In the genomic region with DNA sequence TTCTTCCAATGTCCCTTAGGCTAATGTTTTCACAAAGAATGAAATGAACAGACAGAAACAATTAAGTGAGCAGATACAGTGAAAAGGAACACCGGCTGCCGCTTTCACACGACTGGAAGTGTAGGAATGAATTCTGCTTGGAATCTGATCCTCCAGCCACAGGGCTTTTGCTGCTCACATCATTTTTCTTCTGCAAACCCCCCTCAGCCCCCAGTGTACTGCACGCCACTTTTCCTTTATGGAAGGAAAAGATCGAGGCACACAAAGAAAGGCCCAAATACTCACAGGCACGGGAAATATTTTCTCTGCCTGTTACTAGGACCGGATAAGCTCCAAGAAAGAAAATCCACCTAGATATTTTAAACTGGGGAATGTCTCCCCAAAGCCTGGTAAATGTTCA, we compare ENCODE assay signal across 11 mouse cellular contexts.
DNase-seq lines count a peak whose midpoint lies in the region; ATAC-seq lines count a peak whose summit lies in the region.
"Had no signal": no experiment of that assay in that cellular context is flagged by ENCODE, and none has a peak within 500 bp of the region (broad histone marks: within the 10 kb centered on the region; RNA-seq: fewer than 3 reads in every experiment).

No protein-coding gene starts in this region.

- no peak overlapping the region for H3K4me3 ChIP-seq in heart, embryonic 10.5 days
- no peak overlapping the region for H3K4me3 ChIP-seq in heart, embryonic 12.5 days
- H3K4me3 ChIP-seq in forebrain, embryonic 15.5 days, result no peak overlapping the region
- H3K4me3 ChIP-seq in limb, embryonic 11.5 days (ENCODE audit: low read depth, low read length), result no peak overlapping the region
- H3K4me3 ChIP-seq in stomach, embryonic 14.5 days (ENCODE audit: low read depth, low read length), result no peak overlapping the region

- WGBS in heart, embryonic 10.5 days, result 63% methylated on average over 7 of the region's 7 CpGs
- WGBS in heart, embryonic 12.5 days, result 55% methylated on average over 7 of the region's 7 CpGs
- 11% methylated on average over 7 of the region's 7 CpGs for WGBS in forebrain, embryonic 15.5 days
- WGBS in limb, embryonic 11.5 days, result 22% methylated on average over 7 of the region's 7 CpGs
- WGBS in stomach, embryonic 14.5 days, result 26% methylated on average over 7 of the region's 7 CpGs

- no peaks in the 10 kb centered on the region for H3K27me3 ChIP-seq in heart, embryonic 10.5 days (ENCODE audit: insufficient read depth, poor library complexity, severe bottlenecking)
- H3K27me3 ChIP-seq in heart, embryonic 12.5 days (replicated peaks), result no peaks in the 10 kb centered on the region
- H3K27me3 ChIP-seq in forebrain, embryonic 15.5 days, result no peaks in the 10 kb centered on the region
- H3K27me3 ChIP-seq in limb, embryonic 11.5 days (ENCODE audit: control insufficient read depth, insufficient read depth, low read length), result no peaks in the 10 kb centered on the region
- no peaks in the 10 kb centered on the region for H3K27me3 ChIP-seq in stomach, embryonic 14.5 days (ENCODE audit: control insufficient read depth, insufficient read depth, low read length)

- H3K27ac ChIP-seq in heart, embryonic 10.5 days, result 0 out of 2 replicates have a peak overlapping the region, but pooled peaks have one; percentile 75
- H3K27ac ChIP-seq in heart, embryonic 12.5 days (ENCODE audit: poor library complexity, severe bottlenecking), result no peak overlapping the region
- H3K27ac ChIP-seq in forebrain, embryonic 15.5 days (replicated peaks), result peak overlapping the region; percentile 96
- H3K27ac ChIP-seq in limb, embryonic 11.5 days (replicated peaks; ENCODE audit: low read depth, low read length), result peak overlapping the region; percentile 80
- H3K27ac ChIP-seq in stomach, embryonic 14.5 days (ENCODE audit: low read length), result peak overlapping the region; percentile 78
- H3K27ac ChIP-seq: macrophage had no signal

- ATAC-seq in heart, embryonic 12.5 days (ENCODE audit: insufficient number of reproducible peaks, low FRiP score), result no peak
- ATAC-seq in forebrain, embryonic 15.5 days (replicated peaks), result no peak
- ATAC-seq in limb, embryonic 11.5 days (ENCODE audit: insufficient number of reproducible peaks, low FRiP score, low TSS enrichment, low read depth), result no peak
- no peak for ATAC-seq in stomach, embryonic 14.5 days (ENCODE audit: insufficient number of reproducible peaks, insufficient read depth, low FRiP score, low read depth)

- no peak overlapping the region for H3K9ac ChIP-seq in heart, embryonic 12.5 days
- H3K9ac ChIP-seq in forebrain, embryonic 15.5 days (replicated peaks), result peak overlapping the region; percentile 2; the same call in 1 of the 2 replicates
- no peak overlapping the region for H3K9ac ChIP-seq in limb, embryonic 11.5 days (ENCODE audit: low read length)
- no peak overlapping the region for H3K9ac ChIP-seq in stomach, embryonic 14.5 days (replicated peaks; ENCODE audit: low read depth, low read length)

- H3K4me1 ChIP-seq in heart, embryonic 10.5 days, result peaks cover 35% of the 10 kb centered on the region
- peaks cover 36% of the 10 kb centered on the region for H3K4me1 ChIP-seq in heart, embryonic 12.5 days (replicated peaks)
- H3K4me1 ChIP-seq in forebrain, embryonic 15.5 days, result peaks cover 52% of the 10 kb centered on the region
- H3K4me1 ChIP-seq in limb, embryonic 11.5 days (ENCODE audit: control insufficient read depth, insufficient read depth, low read length), result peaks cover 25% of the 10 kb centered on the region
- peaks cover 28% of the 10 kb centered on the region for H3K4me1 ChIP-seq in stomach, embryonic 14.5 days (ENCODE audit: control insufficient read depth, insufficient read depth, low read length)

- no peaks in the 10 kb centered on the region for H3K36me3 ChIP-seq in heart, embryonic 10.5 days
- no peaks in the 10 kb centered on the region for H3K36me3 ChIP-seq in heart, embryonic 12.5 days
- H3K36me3 ChIP-seq in forebrain, embryonic 15.5 days, result no peaks in the 10 kb centered on the region
- no peaks in the 10 kb centered on the region for H3K36me3 ChIP-seq in limb, embryonic 11.5 days (ENCODE audit: control insufficient read depth, insufficient read depth, low read length)
- H3K36me3 ChIP-seq in stomach, embryonic 14.5 days (ENCODE audit: control insufficient read depth, insufficient read depth, low read length), result no peaks in the 10 kb centered on the region

- H3K4me2 ChIP-seq in heart, embryonic 12.5 days, result no peak overlapping the region
- H3K4me2 ChIP-seq in forebrain, embryonic 15.5 days (replicated peaks), result no peak overlapping the region
- no peak overlapping the region for H3K4me2 ChIP-seq in limb, embryonic 11.5 days (ENCODE audit: low read depth, severe bottlenecking)
- peak overlapping the region; percentile 7; the same call in 1 of the 2 replicates for H3K4me2 ChIP-seq in stomach, embryonic 14.5 days (replicated peaks; ENCODE audit: low read depth, low read length)

- H3K9me3 ChIP-seq in heart, embryonic 10.5 days, result no peaks in the 10 kb centered on the region
- H3K9me3 ChIP-seq in heart, embryonic 12.5 days (replicated peaks), result no peaks in the 10 kb centered on the region
- H3K9me3 ChIP-seq in forebrain, embryonic 15.5 days, result no peaks in the 10 kb centered on the region
- H3K9me3 ChIP-seq in limb, embryonic 11.5 days (ENCODE audit: control insufficient read depth, low read length), result no peaks in the 10 kb centered on the region
- H3K9me3 ChIP-seq in stomach, embryonic 14.5 days (ENCODE audit: control insufficient read depth, low read depth, low read length), result no peaks in the 10 kb centered on the region

- no peak for DNase-seq in heart, embryonic 10.5 days (ENCODE audit: low spot score)
- peak; percentile 50 for DNase-seq in limb, embryonic 11.5 days (ENCODE audit: low spot score)
- DNase-seq in MN1 (ENCODE audit: low spot score), result no peak
- DNase-seq in thymus, postnatal 4 days, result no peak
- DNase-seq in adrenal gland, adult 18-20 months (ENCODE audit: low spot score in 2 of 2), result no peak
- DNase-seq: adrenal gland, postnatal 14 days; cerebellum, adult 9-10 months had no signal
